Mouse (Mus musculus) stomach, adult 2 months (tissue): ENCODE results near the gene Ctbp1. TPM values are rescaled to one million over a fixed set of nuclear protein-coding genes. Genes with fewer than 3 reads are reported as not detected.

Experiments
- polyA plus RNA-seq: library from polyadenylated mRNA; depleted of rRNA; stranded (reverse); fragments of >200 nt; gene quantifications from 2 replicates; pipeline ENCODE4 v1.2.3, GENCODE M21; 2012; rRNA removed

Ctbp1 gene
- 161 and 196 TPM in 2 replicates for polyA plus RNA-seq

DNA sequence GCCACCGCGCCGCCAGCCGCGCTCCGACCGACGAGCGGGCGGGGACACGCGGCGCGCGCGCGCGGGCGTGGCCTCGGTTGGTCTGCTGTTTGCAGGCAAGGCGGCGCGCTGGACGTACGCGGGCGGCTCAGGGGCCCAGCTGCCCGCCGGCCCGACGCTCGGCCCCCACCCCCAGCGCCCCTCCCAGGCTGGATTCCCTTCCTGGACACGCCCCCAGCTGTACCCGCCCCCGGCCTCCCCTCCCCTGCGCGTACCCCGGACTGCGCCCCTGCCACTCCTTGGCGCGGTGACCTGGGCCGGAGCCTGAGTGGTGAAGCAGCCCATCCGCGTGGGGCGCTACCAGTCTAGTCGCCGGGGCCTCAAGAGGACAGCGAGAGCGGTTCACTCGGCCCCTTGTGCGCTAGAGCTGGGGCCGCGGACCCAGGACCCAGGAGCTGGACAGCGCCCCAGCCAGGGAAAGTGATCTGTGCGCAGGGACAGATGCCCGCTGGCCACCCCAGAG is at the start of gene Ctbp1:
TSS of gene Ctbp1 (minus strand) at position 42 of the 502 bp plus-strand sequence.

DNA sequence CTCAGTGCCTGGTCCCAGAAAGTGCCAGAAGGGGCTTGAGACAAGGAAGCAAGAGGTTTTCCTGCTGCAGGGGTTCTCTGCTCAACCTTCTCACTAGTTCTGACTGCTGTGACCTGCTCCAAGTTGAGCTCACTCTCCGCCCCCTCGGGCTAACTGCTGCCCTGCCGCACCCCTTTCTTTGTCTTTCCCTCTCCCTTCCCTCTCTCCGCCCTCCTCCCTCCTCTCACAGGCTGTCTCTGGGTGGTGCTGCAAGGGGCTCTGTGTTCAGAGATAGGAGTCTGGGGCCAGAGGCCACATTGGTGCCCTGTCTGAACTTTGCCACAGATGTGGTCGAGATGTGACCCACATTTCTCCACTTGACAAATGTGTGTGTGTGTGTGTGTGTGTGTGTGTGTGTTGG is 56.7 kb downstream of the Ctbp1 start, which contains the start of gene Spon2:
TSS of gene Spon2 (minus strand) at position 375 of the 400 bp plus-strand sequence.

Other genes with a start within 250 kb of the Ctbp1 start
- 2.3 and 2.6 TPM in 2 replicates for gene Slc5a1, start 170.8 kb downstream of the Ctbp1 start, polyA plus RNA-seq
- gene Spon2, start 56.5 kb downstream of the Ctbp1 start, polyA plus RNA-seq: 30.6 and 30.8 TPM in 2 replicates
- 54.8 and 62.4 TPM in 2 replicates for gene Maea, start 60.5 kb upstream of the Ctbp1 start, polyA plus RNA-seq
- 0.43 and 1.3 TPM in 2 replicates for gene Uvssa, start 103.6 kb upstream of the Ctbp1 start, polyA plus RNA-seq
- gene Nkx1-1, start 159.0 kb upstream of the Ctbp1 start, polyA plus RNA-seq: not detected in 2 replicates